Mouse (Mus musculus) frontal cortex, postnatal 36 days (tissue): ENCODE measurements around the gene Cab39.
"Not testable (repeated sequence)": the region's sequence is repeated elsewhere in the genome, so short reads cannot be mapped to it uniquely, and the experiment has no call there.

Experiments
- DNase-seq, 2 experiments: peaks; one replicate each; pipeline ENCODE4 v3.0.0; 2022; ENCODE audit warnings: low spot score in 2 of 2

The Cab39 gene

GRCm38 (mm10) chr1:85790565-85790964 lies 2.7 kb upstream of the Cab39 start:
- no peak for DNase-seq

DNA sequence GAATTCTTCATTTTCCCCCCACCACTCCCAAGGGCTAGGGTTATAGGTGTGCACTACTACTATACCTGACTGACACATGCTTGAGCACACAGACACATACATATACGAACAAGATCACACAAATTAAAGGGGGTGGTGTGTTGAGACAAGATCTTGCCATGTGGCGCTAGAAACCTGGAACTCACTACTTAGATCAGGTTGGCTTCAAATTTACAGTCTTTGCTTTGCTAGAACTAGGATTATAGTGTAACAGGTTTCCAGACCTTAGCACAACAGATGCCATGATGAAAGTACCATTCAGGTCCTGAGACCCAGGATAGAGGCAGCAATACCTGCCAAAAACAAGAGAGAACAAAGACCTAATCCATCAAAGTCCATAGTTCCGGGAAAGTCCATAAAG lies 1.8 kb upstream of the Cab39 start:
- DNase-seq: no peak

DNA sequence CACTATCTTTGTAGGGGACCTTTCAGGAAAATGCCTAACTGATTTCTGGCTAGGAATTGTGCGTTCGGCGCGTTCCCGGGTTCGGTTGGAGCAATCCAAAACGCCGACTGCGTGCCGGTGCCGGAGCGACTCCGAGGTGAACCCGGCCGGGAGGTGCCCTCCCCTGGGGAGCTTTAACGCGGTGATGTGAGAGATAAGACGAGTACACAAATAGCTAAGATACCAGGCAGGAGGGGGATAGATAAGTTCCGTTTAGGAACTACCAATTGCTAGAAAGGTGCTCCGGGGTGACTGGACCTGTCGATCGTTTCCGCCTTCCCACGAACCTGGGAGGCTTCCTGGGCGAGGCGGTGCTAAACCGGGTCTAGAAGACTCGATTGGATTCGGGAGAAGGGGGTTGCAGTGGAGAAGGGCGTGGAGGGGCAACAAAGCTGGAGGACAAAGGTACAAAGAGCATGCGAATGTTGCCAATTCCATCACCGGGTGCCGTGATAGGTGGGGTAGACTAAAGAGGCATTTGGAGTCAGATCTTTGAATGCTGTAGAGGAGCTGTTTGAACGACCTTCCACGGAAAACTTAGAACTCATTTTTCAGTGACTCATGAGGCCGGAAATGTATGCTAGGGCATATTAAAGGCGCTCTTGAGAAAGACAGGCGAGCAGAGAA lies 998 bp downstream of the Cab39 start:
- DNase-seq: peak; percentile 22 to 23

DNA sequence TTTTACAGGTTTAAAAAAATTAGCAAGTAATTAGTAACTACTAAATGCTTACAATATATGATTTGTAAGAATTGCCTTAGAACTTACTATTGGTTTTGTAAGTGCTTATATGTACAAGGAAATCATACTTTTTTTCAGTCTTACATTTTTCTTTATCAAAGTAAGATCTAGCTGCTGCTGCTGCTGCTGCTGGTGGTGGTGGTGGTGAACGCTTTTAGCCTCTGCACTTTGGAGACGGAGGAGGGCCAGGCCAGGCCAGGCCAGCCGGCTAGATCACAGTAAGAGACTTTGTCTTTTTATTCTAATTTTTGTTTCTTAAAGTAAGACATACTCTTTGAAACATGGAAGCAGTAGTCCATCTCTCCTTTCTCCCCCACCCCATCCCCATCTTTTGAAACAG lies 2.0 kb downstream of the Cab39 start:
- DNase-seq: no peak

DNA sequence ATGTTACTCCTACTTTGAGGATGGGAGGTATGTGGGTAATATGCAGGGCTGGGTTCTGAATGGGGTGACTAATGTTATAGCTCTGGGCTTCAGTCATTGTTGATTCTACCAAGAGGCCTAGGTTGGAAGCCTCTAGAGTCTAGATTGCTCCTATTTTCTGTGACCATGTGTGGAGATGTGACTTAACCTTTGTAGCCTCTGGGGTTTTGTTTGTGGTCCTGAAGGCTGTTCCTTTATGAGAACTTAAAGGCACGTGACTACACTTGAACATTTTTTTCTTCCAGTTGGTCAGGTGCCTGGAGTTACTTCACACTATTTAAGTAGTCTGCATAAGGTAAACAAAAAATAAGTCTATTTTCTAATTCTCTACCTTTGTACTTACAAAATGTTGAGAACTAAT lies 6.5 kb downstream of the Cab39 start:
- DNase-seq: no peak

- DNase-seq: no peak
Observed at GRCm38 (mm10) chr1:85802517-85802916, 9.3 kb downstream of the Cab39 start.

DNA sequence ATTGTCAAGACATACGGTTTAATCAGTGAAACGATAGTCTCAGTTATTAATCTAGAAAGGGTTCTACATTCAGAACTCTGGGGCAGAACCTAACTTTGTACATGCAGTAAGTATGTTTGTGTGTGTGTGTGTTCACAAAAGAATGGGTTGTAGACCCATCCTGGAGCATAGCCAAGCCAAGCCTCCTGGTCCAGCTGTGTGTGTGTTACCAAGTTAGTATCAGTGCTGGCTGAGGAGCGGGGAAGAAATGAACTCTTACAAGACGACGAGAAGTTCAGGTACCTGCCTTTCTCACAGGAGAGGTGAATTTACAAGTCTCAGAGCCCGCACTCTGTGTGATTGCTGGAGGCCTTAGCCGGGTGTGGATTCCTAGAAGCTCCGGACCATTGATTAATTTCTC lies 11.3 kb downstream of the Cab39 start:
- no peak for DNase-seq

DNA sequence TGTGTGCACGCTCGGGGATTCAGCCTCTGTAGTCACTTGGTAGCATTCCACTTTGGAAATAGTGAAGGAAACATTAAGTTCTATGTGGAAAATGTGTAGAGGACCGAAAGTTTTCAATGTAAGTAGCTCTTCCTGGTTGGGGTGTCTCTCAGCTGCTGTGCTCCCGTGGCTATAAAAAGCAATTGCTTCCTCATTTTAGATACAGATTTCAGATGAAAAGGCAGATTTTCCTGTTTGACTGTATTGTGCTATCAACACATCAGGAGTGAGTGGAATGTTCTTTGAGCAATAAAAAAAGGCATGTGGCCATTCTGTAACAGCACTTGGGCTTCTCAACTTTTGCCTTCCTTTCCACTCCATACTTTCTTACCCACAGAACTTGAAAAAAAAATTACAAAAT lies 16.0 kb downstream of the Cab39 start:
- no peak for DNase-seq

- DNase-seq: no peak
Observed at GRCm38 (mm10) chr1:85810343-85810742, 17.1 kb downstream of the Cab39 start.

DNA sequence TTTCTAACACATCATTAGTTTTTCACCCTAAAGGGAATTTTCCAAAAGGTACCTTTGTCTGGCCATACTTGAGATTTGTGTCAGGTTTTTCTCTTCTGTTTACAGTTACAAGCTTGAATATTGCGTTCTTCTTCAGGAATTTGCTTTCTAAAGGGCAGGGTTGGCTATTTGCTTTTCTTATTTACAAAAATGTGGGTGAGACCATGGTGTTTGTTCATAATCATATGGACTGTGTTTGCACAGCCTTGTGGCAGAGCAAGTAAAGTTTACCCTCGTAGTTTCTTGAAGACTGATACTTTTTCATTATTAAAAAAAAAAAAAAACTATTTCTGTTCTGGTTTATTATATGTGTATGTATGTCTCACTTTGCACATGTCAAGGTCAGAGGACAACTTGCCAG lies 17.5 kb downstream of the Cab39 start:
- no peak for DNase-seq

DNA sequence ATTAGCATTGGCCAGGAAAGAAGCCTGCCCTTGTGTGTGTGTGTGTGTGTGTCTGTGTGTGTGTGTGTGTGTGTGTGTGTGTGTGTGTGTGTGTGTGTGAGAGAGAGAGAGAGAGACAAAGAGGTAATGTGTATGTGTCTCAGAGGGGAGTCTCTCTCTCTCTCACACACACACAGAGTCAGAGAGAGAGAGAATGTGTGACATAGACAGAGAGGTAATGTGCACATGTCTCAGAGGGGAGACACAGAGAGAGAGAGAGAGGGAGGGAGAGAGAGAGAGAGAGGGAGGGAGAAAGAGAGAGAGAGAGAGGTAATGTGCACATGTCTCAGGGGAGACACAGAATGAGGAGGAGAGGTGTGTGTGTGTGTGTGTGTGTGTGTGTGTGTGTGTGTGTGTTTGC lies 21.0 kb downstream of the Cab39 start:
- DNase-seq: not testable (repeated sequence)

DNA sequence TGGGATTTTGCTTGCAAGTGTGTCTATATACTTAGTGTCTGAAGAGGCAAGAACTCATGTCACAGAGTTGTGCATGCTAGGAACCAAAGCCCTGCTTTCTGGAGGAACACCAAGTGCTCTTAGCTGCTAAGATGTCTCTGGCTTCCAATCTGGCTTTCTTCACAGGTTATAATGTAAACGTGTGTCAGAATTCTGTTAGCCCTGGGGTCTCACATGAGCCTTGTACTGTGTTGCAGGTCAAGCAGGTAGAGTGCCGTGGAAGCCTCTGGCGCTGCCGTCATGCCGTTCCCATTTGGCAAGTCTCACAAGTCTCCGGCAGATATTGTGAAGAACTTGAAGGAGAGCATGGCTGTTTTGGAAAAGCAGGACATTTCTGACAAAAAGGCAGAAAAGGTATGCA lies 24.9 kb downstream of the Cab39 start:
- DNase-seq: no peak

- no peak for DNase-seq
Observed at GRCm38 (mm10) chr1:85819695-85820094, 26.5 kb downstream of the Cab39 start.

- no peak for DNase-seq
Observed at GRCm38 (mm10) chr1:85822239-85822638, 29.0 kb downstream of the Cab39 start.

- no peak for DNase-seq
Observed at GRCm38 (mm10) chr1:85824905-85825304, 31.7 kb downstream of the Cab39 start.

DNA sequence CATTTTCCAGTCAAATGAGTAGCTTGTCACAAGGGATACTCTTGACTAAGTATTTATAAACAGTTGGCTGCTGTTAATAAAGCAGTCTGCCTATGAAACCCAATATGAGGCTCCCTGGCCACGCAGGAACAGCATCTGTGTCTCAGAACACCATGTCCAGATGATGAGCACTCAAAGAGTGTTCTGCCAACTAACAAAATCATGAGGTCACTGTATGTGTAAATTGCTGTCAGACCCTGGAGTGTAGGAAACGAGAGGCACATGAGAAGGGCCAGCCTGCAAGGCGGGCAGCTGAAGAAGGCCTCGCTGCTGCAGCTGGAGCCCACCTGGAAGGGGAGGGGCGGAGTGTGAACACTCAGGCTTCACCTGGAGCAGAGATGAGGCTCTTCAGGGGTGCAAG lies 33.9 kb downstream of the Cab39 start:
- DNase-seq: no peak

DNA sequence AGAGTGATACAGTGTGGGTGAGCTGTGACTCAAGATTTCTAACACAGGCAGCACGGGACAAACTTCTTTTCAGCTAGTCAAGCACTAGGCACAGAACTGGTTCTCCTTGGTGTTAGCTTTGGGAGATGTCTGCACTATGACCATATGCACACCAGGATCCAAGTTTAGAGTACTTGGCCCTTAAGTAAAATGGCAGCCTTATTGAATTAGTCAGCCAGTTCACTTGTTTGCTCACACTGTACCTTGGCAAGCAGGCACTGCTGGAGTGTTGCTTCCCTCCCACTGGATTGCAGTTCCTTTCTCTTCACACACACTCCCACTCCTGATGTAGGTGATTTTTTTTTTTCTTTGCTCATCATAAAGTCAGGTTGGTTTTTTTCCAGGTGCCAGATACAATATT lies 35.8 kb downstream of the Cab39 start:
- peak in 1 of 2 experiments; percentile 31 for DNase-seq

DNA sequence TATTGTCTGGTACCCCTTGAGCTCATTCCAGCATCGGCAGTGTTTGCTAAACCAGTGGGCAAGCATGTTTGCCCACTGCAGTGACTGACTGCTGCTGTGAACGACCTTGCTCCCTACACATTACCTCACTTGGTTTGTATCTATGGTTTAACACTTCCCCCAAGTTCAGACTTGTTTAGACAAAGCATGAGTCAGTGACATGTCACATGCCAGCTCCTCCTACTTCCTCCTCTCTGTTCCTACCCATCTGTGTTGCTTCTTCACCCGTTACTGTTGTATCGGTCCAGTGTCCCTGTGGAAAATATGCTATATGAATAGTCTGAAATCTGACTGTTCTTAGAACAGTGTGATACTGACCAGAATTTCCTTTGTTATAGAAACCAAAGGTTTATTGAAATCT lies 44.8 kb downstream of the Cab39 start:
- no peak for DNase-seq

GRCm38 (mm10) chr1:85839356-85839755 lies 46.1 kb downstream of the Cab39 start:
- no peak for DNase-seq

GRCm38 (mm10) chr1:85839790-85840189 lies 46.5 kb downstream of the Cab39 start:
- no peak for DNase-seq

GRCm38 (mm10) chr1:85840421-85840820 lies 47.2 kb downstream of the Cab39 start:
- no peak for DNase-seq

GRCm38 (mm10) chr1:85842251-85842650 lies 49.0 kb downstream of the Cab39 start:
- DNase-seq: no peak

DNA sequence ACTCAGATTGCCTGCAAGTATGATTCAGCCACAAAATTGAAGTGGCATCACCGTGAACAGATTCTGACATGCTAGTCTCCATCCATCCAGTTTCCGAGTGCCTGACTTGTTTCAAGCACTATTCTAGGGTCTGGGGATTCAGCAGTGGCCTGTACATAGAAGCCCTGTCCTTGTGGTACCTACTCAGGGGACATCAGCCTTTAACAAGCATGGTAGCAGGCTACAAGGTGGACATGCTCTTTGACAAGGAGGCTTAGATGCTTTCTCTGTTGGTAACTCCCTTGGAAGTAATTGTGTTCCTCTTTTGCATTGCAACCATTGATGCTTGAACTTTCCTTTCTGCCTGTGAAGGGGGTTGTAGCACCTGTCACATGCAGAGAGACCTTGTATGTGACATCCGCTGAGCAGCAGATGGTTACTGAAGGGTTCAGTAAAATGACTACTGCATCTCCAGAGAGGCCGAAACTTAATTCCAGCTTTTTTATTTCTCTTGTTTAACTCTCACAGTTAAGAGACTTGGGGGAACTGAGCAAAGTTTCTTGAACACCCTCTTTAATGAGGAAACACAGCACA lies 50.1 kb downstream of the Cab39 start:
- DNase-seq: no peak

GRCm38 (mm10) chr1:85844981-85845380 lies 51.7 kb downstream of the Cab39 start:
- no peak for DNase-seq
